Mouse (Mus musculus) adrenal gland, postnatal 10 days (tissue): ENCODE results near the gene Rcl1. TPM values are rescaled to one million over a fixed set of nuclear protein-coding genes. Genes with fewer than 3 reads are reported as not detected.

ENCODE experiments used
- DNase-seq: peaks from one replicate; pipeline ENCODE4 v3.0.0; 2021; ENCODE audit warnings: mixed read lengths
- microRNA-seq: library from miRNA; unstranded; fragments of <30 nt; microRNA quantifications from one replicate; pipeline ENCODE4 v1.2.0, GENCODE M21; 2021
- total RNA-seq, 2 experiments: library from RNA; stranded (reverse); gene quantifications; 2 replicates each; pipeline ENCODE4 v1.2.3; 2021

Rcl1 gene
- total RNA-seq, 2 experiments from 2014 or later, result 30.6 to 40.3 TPM

- no peak for DNase-seq
Measured at GRCm38 (mm10) chr19:29150038-29150437, 48.9 kb downstream of the Rcl1 start.

DNA sequence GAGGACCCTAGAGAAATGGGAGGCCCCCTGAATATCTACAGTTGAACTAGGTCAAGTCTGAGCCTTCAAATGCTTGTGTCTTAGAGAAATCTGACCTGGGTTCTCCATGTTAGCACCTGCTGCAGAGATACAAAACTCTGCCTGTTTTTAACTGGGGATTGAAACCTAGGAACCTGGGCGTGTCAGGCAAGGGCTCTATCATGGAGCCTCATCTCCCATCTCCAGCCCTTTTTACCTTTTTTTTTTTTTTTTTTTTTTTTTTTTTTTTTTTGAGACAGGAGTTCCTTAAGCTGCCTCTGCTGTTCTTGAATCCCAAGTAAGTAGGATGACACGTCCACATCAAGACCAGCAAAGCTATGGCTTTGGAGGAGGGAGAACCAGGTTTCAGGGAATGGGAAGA, 50.3 kb downstream of the Rcl1 start:
- DNase-seq, result no peak

- DNase-seq, result no peak
Measured at GRCm38 (mm10) chr19:29155552-29155951, 54.4 kb downstream of the Rcl1 start.

- DNase-seq, result no peak
Measured at GRCm38 (mm10) chr19:29156417-29156816, 55.2 kb downstream of the Rcl1 start.

DNA sequence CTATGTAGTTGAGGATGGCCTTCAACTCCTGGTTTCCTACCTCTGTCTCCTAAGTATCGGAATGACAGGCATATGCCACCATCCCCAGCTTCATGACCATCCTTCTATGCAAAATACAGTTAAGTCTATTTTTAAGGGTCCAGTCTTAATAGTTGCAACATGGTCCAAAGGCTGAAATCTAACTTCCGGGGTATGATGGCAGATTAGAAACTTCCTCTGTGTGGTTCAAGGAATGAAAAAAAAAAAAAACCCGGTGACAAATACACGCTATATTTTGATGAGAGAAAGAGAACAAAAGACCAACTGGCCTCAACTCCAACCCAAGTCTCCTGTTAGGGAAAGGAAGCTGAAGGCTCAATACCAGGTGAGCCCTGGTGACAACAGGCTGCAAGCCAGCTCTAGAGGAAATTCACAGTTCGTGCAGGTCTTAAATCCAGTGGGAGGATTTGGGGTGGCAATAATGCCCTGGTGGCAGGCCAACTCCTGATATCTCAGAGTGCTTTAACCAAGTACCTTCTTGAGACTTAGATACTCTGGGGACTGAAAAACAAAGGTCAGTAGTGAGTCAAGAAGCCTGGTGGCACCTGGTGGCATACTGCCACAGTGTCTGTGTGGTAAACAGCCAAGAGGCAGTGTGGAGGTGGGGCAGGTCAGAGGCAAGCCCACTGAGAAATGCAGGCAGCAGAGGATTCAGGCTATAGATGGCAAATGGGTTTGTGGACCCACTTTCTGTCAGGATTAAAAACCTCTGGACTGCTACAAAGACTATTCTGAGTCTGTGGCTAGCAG, 56.7 kb downstream of the Rcl1 start:
- no peak for DNase-seq

DNA sequence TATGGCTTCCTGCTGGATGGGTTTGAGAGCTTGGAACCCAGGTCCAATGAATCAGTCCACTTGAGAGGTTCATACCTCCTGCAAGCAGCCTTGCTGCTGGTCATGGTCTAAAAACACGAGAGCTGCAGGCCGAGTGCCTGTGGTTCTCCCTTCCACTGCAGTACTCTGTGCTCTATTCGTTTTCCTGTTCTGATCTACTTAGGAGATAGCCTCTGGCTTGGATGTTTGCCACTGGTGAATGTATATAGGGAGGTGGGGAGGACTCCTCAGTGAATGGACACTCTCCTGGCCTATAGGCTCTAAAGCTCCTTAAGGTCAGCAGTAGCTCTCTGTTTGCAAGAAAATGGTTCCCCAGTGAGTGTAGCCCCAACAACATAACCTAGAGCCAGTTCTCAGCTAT, 57.3 kb downstream of the Rcl1 start:
- DNase-seq, result no peak

DNA sequence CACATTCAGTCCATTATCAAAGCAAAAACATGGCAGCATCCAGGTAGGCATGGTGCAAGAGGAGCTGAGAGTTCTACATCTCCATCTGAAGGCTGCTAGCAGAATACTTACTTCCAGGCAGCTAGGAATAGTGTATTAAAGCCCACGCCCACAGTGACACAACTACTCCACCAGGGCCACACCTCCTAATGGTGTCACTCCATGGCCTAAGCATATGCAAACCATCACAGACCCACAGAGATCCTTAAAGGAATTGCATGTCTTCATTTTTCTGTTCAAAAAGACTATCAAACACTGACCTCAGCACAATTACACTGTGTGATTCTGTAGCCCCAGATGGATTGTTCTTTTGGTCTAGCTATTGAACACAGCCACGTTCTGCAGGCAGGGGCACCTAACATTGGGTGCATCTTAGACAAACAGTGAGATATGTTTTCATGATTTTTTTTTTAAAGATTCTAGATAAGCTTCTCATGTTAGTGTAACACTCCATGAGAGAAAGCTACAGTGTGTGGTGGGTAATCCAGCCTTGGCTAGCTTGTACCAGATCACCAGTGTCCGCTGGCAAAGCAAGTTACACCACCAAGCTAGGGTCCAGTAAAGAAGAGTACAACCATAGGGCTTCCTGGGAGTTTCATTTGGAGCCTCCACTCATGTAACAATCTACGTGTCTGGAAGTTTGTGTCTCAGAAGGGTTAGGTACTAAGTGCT, 62.8 kb downstream of the Rcl1 start:
- no peak for DNase-seq

DNA sequence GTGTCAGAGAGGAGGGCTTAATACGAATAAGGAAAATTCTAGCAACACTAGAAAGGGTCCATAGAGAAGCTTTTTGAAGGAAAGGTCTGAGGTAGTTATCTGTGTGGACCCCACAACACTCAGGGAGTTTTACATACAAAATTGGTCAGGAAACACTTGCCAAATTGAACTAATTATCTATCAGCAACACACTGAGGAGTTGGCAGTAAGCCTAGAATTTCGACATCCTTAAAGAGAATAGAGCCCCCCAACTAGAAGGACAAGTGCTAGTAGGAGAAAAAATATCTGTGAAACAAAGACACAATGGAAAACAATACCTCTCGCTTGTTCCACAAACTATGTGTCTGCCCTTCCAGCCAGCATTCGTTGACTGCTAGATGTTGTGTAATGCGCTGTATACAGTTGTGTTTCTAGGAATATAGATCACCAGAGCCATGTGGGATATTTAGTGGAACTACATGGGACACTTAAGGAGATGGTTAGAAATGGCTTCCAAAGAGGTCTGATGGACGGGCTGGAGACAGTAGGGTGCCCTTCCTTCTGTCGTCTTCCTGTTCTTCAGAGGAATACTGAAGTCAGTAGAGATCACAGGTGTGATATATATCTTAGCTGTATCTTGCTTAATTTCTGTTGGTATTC, 63.5 kb downstream of the Rcl1 start:
- DNase-seq, result no peak

- DNase-seq, result no peak
Measured at GRCm38 (mm10) chr19:29167938-29168337, 66.8 kb downstream of the Rcl1 start.

DNA sequence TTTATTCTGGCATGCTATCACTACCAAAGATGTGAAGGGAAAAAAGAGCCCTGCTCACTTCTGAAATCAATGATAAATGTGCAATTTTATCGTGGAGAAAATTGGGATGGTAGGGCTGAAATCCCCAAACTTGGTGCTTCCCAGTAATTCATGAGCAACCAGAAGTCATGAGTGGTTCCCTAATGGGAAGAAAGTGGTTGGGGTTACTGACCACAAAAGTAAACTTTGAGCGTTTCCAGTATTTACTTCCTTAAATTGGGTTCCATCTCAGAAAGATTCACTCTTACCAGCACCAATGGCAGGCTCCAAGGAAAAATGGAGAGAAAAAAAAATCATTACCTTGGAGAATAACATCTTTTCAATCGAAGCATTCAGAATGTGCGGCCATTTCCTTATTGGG, 79.2 kb downstream of the Rcl1 start:
- no peak for DNase-seq

GRCm38 (mm10) chr19:29182166-29182565, 81.0 kb downstream of the Rcl1 start:
- DNase-seq, result no peak

- no peak for DNase-seq
Measured at GRCm38 (mm10) chr19:29185122-29185521, 83.9 kb downstream of the Rcl1 start.

GRCm38 (mm10) chr19:29185552-29186232, 84.5 kb downstream of the Rcl1 start:
- DNase-seq, result no peak

DNA sequence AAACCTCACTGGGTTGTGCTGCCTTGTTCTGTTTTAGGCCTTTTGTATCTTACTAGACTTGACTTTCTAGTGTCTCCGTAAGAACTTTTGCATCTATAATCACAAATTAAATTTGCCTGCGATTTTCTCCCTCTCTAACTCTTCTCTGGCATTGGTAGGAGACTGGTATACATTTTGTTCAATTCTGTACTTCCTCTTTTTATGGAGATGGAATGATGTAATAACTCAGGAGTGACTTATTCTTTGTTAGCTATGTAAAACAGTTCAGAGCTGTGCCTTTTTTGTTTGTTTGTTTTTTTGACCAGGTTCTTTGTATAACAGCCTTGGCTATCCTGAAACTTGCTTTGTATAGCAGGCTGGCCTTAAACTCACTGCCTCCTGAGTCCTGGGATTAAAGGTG, 87.7 kb downstream of the Rcl1 start:
- DNase-seq, result no peak

Small RNA genes within 50 kb of the gene (microRNA-seq; reads per million reads assigned to microRNA genes)
- gene Mir101b, result 953 reads per million, percentile 73 among the genes with 10 or more reads in this experiment

Other genes with a start within 250 kb of the Rcl1 start
- gene Plpp6, start 137.4 kb upstream of the Rcl1 start, total RNA-seq, result 10 to 100 TPM; 20.7 to 22.7 TPM
- gene 4430402I18Rik, start 133.6 kb upstream of the Rcl1 start, total RNA-seq, result 10 to 100 TPM in 1 of 2 experiments, 1 to 10 TPM in 1; 9.4 to 15.8 TPM
- gene Cdc37l1, start 111.0 kb upstream of the Rcl1 start, total RNA-seq, result 10 to 100 TPM; 31.8 to 39.0 TPM
- gene Ak3, start 53.4 kb upstream of the Rcl1 start, total RNA-seq, result 100 to 1,000 TPM; 194 to 208 TPM
- gene Jak2, start 150.5 kb downstream of the Rcl1 start, total RNA-seq, result 10 to 100 TPM; 17.7 to 20.5 TPM
- under 1 TPM in 1 of 2 experiments, not detected in 1; 0.66 TPM for gene Insl6, start 224.0 kb downstream of the Rcl1 start, total RNA-seq
- gene Rln1, start 233.3 kb downstream of the Rcl1 start, total RNA-seq, result not detected